Mouse (Mus musculus) brown adipose tissue, adult 24 weeks (tissue): ENCODE measurements around the gene Gltp. TPM values are rescaled to one million over a fixed set of nuclear protein-coding genes. Genes with fewer than 3 reads are reported as not detected.

ENCODE experiments used
- H3K27ac ChIP-seq: fragments of 200-500 bp; replicated peaks from 2 replicates; pipeline ENCODE4 v1.5.1; 2012; ENCODE audit warnings: low read depth, mild to moderate bottlenecking, low read length
- H3K4me1 ChIP-seq: fragments of 200-500 bp; 2 replicates; pipeline ENCODE4 v1.6.1; 2012; ENCODE audit warnings: low read length, mixed read lengths; ENCODE audit not compliant: control insufficient read depth, insufficient read depth, insufficient read length
- H3K4me3 ChIP-seq: fragments of 200-500 bp; 2 replicates; pipeline ENCODE4 v1.5.1; 2012; ENCODE audit warnings: low read depth, mild to moderate bottlenecking, low read length, moderate library complexity; ENCODE audit not compliant: insufficient read depth
- polyA plus RNA-seq: library from polyadenylated mRNA; stranded (reverse); fragments of >200 nt; gene quantifications from 2 replicates; pipeline ENCODE4 v1.2.4, GENCODE M21; 2012; ENCODE audit not compliant: missing spikeins, insufficient read depth, insufficient read length

The Gltp gene
- polyA plus RNA-seq, 1 experiment, result 29.8 TPM

- Histone ChIP-seq H3K4me1 (peaks cover 8% of the 10 kb centered on the region), H3K27ac (no peak overlapping the region), H3K4me3 (no peak overlapping the region)
Measured at GRCm38 (mm10) chr5:114717937-114718336, 27.2 kb upstream of the Gltp start.

- no peak overlapping the region for H3K4me3 ChIP-seq
- H3K27ac ChIP-seq, result no peak overlapping the region
- peaks cover 8% of the 10 kb centered on the region for H3K4me1 ChIP-seq
Measured at GRCm38 (mm10) chr5:114717292-114717691, 26.5 kb upstream of the Gltp start.

- no peak overlapping the region for H3K4me3 ChIP-seq
- no peak overlapping the region for H3K27ac ChIP-seq
- no peaks in the 10 kb centered on the region for H3K4me1 ChIP-seq
Measured at GRCm38 (mm10) chr5:114714551-114714950, 23.8 kb upstream of the Gltp start.

DNA sequence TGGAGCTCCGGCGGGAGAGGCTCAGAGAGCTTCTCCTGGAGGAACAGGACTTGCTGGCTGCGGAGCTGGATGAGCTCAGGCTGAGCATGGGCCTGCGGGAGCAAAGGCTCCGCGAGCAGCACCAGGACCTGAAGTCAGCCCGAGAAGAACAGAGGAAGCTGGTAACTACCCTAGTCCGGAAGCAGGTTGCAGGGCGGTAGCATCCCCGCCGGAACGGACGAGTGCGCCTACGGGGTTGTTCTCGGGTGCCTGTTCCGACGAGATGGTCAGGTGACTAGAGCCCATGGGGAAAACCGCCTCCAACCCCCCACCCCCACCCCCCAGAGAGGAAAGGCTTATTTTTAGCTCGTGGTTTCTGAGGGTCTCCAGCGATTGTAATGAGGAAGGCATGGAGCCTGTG is 18.6 kb upstream of the Gltp start:
- Histone ChIP-seq H3K4me3 (no peak overlapping the region), H3K27ac (no peak overlapping the region), H3K4me1 (peaks cover 5% of the 10 kb centered on the region; the same call in 1 of the 2 replicates)

DNA sequence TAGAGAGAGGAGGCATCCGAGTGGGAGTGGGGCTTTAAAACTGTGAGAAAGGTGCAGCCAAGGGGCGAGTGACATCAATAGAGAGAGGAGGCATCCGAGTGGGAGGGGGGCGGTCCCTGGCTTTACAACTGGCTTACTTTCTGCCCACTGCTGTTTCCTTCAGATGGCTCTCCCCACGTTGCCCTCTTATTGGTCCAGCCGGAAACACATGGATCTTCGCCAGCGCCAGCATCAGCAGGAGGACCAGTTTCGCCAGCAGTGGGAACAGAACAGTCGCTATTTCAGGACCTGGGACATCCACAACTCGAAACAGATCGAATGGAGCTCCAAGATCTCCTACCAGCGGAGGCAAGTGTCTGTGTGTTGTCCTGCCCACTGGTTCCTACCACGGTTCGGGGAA is 17.7 kb upstream of the Gltp start:
- H3K4me1 ChIP-seq, result peaks cover 5% of the 10 kb centered on the region; the same call in 1 of the 2 replicates
- H3K4me3 ChIP-seq, result peak overlapping the region; percentile 91
- no peak overlapping the region for H3K27ac ChIP-seq

DNA sequence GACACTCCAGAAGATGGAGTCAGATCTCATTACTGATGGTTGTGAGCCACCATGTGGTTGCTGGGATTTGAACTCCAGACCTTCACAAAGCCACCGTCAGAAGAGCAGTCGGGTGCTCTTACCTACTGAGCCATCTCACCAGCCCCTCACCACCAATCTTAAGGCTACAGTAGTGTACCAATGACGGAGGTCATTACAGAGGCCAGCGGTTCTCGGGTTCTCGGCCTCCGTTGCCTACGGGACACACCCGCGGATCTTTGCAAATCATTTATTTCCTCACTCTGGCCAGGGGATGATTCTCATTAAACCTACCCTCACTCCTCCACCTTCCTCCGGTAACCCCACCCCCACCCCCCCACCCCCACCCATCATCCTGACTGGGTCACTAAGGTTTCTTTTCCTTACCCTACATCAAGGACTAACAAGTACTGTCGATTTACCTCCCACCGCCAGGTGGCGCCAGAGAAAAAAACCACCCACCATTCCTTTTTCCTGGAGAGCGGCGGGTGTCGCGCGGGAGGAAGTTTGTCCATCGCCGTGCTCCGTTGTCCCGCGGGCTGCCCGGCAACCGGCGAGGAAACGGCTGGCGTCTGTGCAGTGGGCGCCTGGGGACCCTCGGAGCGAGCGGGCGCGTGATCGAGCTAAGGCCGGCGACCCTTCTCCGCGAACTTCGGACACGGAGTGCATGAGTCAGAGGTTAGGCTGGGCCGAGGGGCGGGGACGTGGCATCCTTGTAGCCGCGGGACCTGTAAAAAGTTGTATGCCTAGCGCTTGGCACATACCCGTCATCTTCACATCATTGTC is 16.7 kb upstream of the Gltp start, which contains the start of gene Tchp:
Gene Tchp, plus strand, starts transcription at position 496 of the 804 bp plus-strand sequence.
- H3K4me1 ChIP-seq, result peaks cover 5% of the 10 kb centered on the region; the same call in 1 of the 2 replicates
- H3K4me3 ChIP-seq, result peak within 1 kb of the TSS; percentile 91
- H3K27ac ChIP-seq, result no peak within 1 kb of the TSS

- no peaks in the 10 kb centered on the region for H3K4me1 ChIP-seq
- no peak overlapping the region for H3K4me3 ChIP-seq
- H3K27ac ChIP-seq, result no peak overlapping the region
Measured at GRCm38 (mm10) chr5:114702403-114703392, 11.9 kb upstream of the Gltp start.

DNA sequence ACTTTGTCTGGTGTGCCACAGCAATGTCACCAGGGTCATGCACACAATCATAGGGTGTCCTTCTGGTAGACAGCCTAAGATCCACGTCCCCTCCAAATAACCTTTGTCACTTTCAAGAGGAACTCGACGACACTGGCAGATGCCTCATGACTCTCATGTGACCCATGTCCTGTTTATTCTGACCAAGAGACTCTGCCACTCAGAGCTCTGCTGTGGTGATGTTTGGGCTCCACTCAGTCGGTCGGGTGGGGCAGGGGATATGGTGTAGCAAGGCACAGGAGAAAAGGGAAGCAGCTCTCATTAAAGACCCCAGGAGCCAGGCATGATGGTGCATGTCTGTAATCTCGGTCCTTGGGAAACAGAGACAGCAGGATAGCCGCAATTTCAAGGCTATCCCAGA is 8.2 kb upstream of the Gltp start:
- H3K4me3 ChIP-seq, result no peak overlapping the region
- H3K4me1 ChIP-seq, result no peaks in the 10 kb centered on the region
- peak overlapping the region; percentile 40; the same call in 1 of the 2 replicates for H3K27ac ChIP-seq

DNA sequence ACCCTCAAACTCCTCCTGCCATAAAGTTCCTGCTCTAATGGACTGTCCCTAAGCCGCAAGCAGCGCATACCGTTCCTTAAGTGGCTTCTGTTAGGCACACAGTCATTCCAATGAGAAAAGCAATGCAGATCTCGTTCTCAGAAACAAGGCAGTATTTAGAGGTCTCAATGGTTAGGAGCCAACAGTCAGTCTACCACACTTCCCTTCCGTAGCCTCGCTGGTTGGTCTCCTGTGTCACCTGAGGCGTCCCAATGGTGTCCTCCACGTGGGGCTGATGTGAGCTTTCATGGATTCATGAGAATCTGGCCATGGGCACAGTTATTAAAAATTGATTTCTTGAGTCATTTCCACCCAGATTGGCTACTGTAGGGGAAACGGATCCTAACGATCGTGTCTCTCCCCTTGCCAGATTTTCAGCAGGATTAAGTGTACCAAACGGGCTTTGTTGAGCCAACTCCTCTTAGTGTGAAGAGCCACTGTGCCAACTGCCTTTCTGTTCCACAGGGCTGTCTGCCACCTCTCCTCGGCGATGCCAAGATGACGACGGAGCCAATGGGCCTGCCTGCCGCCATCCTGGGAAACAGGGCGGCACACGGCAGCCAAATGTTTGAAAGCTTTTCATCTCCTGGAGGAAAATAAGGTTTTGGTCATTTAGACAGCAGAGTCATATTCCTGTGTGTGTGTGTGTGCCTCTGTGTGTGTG is 7.4 kb upstream of the Gltp start:
- H3K4me1 ChIP-seq, result no peaks in the 10 kb centered on the region
- H3K4me3 ChIP-seq, result no peak overlapping the region
- H3K27ac ChIP-seq, result no peak overlapping the region

DNA sequence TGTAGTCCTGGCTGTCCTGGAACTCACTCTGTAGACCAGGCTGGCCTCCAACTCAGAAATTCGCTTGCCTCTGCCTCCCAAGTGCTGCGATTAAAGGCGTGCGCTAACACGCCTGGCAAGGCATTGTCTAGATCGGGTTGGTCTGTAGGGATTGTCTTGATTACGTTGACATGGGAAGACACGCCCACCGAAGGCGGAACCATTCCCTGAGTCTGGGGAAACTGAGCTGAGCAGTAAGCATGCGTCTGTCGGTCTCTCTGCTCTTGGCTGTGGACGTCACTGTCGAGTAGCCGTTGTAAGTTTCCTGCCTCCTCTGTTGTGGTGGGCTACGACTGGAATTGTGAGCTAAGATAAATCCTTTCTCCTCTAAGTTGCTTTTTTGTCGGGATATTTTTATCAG is 6.2 kb upstream of the Gltp start:
- no peak overlapping the region for H3K27ac ChIP-seq
- H3K4me3 ChIP-seq, result no peak overlapping the region
- H3K4me1 ChIP-seq, result no peaks in the 10 kb centered on the region

GRCm38 (mm10) chr5:114695775-114696174 is 5.0 kb upstream of the Gltp start:
- no peak overlapping the region for H3K27ac ChIP-seq
- H3K4me1 ChIP-seq, result no peaks in the 10 kb centered on the region
- H3K4me3 ChIP-seq, result no peak overlapping the region

DNA sequence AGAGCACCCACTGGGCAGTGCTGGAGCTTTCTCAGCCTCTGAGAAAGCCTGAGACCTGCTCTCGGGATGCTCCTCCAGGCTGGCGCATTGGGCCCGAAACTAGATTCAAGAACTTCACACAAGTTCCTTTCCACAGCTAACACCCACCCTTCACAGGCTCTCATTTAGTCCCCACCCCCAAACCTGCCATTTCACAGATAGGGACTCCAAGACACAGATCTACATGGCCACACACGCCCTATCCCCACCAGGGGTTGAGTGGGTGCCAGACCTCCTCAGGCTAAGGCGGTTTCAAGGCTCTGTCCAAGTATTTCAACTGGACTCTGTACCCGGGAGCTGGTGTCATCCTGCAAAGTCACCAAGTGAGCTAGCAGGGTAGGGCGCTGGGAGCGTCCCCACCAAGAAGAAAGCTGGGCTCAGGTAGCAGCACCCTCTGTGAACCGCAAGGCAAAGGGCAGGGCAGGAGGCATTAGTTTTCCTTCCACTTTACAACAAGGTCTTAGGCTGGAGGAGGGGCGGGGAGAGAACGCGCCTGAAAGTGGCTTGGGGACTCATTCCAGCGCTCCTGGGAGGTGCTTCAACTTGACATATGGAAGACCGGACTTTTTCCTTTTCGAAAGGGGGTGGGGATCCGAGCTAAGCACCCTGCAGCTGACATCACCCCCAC is 951 bp downstream of the Gltp start:
- Histone ChIP-seq H3K4me3 (peak overlapping the region; percentile 94), H3K27ac (no peak overlapping the region), H3K4me1 (no peaks in the 10 kb centered on the region; the same call in 1 of the 2 replicates)

- Histone ChIP-seq H3K4me3 (no peak overlapping the region), H3K4me1 (no peaks in the 10 kb centered on the region; the same call in 1 of the 2 replicates), H3K27ac (no peak overlapping the region)
Measured at GRCm38 (mm10) chr5:114688703-114689102, 2.1 kb downstream of the Gltp start.

GRCm38 (mm10) chr5:114687901-114688300 is 2.9 kb downstream of the Gltp start:
- no peak overlapping the region for H3K27ac ChIP-seq
- no peaks in the 10 kb centered on the region; the same call in 1 of the 2 replicates for H3K4me1 ChIP-seq
- H3K4me3 ChIP-seq, result no peak overlapping the region
